Mouse (Mus musculus): Measurements from ENCODE around the gene Elf2.
"Not testable (repeated sequence)": the region's sequence is repeated elsewhere in the genome, so short reads cannot be mapped to it uniquely, and the experiment has no call there.

The Elf2 gene

DNA sequence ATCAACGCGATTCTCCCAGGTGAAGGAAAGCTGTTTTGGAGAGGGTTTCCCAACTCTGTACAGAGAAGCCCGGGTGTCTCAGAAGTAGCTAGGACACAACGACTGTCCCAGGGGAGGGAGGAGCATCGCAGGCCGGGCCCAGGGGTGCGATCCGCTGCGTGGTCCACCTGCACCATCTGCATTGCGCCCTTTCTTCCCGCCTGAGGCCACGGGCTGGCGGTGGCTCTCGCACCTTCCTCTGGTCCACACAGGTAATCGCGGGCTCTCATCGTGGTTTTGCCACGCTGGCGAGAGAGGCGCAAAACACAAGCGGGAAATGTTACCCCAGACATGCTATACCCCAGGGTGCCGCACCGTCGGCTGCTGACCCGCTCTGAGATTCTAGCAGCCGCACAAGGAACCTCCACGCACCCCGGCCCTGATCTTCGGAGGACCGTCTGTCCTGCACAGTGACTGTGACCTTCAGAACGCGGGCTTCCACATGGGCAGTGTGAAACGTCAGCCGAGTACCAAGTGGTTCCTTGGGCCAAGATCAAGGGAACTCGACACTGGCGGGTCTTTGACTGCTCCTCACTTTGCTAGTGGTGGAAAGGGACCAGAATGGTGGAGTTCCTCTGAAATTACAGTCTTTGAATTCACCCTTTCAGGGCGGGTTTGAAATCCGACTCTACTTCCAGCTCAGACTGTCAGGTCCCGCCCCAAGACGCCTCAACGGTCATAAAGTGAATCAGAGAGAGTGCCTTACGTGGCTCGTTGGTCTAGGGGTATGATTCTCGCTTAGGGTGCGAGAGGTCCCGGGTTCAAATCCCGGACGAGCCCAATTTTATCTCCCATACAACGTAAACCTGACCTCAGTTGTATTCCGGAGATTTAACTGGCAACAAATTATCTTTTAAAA, 18.4 kb upstream of the Elf2 start:
- peak in 1 of 2 experiments; percentile 32 for DNase-seq

- DNase-seq = peak in 1 of 2 experiments; percentile 51
Measured at GRCm38 (mm10) chr3:51358181-51358580, 17.7 kb upstream of the Elf2 start.

GRCm38 (mm10) chr3:51357624-51358023, 17.2 kb upstream of the Elf2 start:
- DNase-seq = no peak

- DNase-seq = no peak
Measured at GRCm38 (mm10) chr3:51357078-51357477, 16.6 kb upstream of the Elf2 start.

- not testable (repeated sequence) for DNase-seq
Measured at GRCm38 (mm10) chr3:51354956-51355355, 14.5 kb upstream of the Elf2 start.

DNA sequence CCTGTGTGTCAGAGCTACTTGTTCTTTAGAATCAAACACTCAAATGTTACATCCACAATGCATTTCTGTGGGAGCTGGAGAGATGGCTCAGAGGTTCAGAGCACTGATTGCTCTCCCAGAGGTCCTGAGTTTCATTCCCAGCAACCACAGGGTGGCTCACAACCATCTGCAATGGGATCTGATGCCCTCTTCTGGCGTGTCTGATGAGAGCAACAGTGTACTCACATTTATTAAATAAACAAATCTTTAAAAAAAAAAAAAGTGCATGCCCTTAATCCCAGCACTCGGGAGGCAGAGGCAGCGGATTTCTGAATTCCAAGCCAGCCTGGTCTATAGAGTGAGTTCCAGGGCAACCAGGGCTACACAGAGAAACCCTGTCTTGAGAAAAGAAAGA, 13.6 kb upstream of the Elf2 start:
- DNase-seq = no peak

- peak in 1 of 2 experiments; percentile 74 for DNase-seq
Measured at GRCm38 (mm10) chr3:51353325-51354033, 13.0 kb upstream of the Elf2 start.

- DNase-seq = no peak
Measured at GRCm38 (mm10) chr3:51350806-51351205, 10.3 kb upstream of the Elf2 start.

- DNase-seq = no peak
Measured at GRCm38 (mm10) chr3:51348646-51349238, 8.3 kb upstream of the Elf2 start.

GRCm38 (mm10) chr3:51345017-51345416, 4.6 kb upstream of the Elf2 start:
- not testable (repeated sequence) for DNase-seq

DNA sequence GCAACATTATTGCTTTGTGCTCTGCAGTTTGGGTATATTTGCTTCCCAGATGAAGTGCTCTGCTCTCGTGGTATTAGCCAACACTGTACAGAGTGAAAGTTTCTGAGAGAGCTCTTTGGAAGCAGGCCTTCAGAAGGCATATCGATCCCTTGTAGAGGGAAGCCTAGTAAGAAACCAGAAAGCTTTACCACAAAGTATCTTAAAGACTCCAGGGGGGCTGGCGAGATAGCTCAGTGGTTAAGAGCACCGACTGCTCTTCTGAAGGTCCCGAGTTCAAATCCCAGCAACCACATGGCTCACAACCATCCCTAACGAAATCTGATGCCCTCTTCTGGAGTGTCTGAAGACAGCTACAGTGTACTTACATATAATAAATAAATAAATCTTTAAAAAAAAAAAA, 3.7 kb upstream of the Elf2 start:
- not testable (repeated sequence) for DNase-seq

DNA sequence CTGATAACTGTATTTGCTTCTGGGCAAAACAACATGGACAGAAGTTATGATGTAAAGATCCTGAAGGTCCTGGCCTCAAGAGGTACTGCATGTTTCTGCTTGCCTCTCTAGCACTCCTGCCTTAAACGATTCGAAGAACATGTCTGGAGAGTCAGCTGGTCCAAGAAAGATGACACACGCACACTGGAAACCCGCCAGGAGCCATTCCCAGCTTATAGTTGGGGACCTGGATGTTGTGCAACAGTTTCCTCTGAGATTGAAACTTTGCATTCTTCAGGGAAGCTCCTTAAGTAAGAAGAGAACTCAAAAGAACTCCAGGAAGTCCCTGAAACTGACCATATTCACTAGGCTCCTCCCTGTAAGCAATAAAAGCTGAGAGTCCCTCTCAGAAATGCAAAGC, 2.8 kb upstream of the Elf2 start:
- no peak for DNase-seq

- no peak for DNase-seq
Measured at GRCm38 (mm10) chr3:51342152-51342551, 1.7 kb upstream of the Elf2 start.

- peak; percentile 85 for DNase-seq
Measured at GRCm38 (mm10) chr3:51341268-51342081, 1.0 kb upstream of the Elf2 start.

GRCm38 (mm10) chr3:51339734-51340551, 520 bp downstream of the Elf2 start:
- peak; percentile 36 to 38 for DNase-seq

DNA sequence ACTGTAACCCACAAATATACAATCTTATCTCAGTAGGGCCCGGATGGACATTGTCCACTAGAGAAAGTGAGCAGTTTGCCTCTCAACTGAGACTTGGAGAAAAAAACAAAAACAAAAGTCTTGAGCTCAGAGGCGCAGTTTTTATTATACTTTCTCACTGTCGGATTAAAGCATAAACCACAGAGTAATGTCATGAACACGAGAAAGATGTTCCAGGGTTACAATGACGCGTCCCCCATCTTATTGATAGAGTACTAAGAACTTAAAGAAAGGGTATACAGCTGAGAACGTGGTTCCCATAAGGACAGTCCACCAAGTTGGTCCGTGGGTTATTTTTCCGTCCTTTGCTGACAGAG, 1.1 kb downstream of the Elf2 start:
- no peak for DNase-seq

GRCm38 (mm10) chr3:51335378-51335777, 5.1 kb downstream of the Elf2 start:
- no peak for DNase-seq

GRCm38 (mm10) chr3:51333950-51334349, 6.5 kb downstream of the Elf2 start:
- no peak for DNase-seq

DNA sequence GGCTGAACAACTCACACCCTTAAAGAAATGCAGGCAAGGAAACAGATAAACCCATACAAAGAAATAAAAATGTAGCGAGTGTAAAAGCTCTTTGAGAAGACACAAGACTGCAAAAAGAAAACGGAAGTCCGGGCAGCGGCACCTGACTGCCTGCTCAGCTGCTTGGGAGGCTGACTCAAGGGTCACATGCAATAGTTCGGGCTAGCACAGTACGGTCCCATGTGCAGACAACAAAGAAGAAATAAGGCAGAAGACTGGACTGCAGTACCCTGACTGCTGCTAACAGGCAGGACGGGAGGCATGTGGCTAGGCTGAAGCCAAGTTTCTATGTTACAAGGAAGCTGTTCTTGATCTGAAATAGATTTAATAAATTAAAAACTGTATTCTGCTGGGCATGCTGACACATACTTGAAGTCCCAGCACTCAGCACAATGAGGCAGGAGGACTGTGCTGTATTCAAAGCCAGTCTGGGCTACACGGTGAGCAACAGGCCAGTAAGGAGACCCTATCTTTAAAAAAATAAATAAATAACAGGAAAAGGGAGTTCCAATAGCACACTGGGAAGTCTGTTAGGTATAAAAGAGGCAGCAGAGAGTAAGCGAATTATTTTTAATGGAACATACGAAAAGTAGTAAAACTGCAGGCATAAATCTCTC, 7.1 kb downstream of the Elf2 start:
- DNase-seq = peak; percentile 27 to 47

DNA sequence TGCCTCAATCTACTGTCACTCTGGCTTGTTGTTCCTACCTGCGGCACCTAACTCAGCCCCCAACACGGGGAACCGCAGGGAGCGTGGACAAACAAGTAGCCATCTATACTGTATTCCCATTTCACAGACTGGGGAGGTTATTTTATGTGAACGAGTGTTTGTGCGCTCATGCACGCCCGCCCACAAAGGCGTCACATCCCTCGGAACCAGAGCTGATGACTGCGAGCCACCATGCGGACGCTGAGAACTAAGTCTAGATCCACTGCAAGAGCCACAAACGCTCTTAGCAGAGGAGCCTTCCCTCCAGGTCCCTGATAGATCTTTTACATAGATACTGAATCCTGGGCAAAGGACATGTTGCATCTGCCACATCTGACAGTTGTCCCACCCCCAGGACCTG, 10.4 kb downstream of the Elf2 start:
- no peak for DNase-seq

DNA sequence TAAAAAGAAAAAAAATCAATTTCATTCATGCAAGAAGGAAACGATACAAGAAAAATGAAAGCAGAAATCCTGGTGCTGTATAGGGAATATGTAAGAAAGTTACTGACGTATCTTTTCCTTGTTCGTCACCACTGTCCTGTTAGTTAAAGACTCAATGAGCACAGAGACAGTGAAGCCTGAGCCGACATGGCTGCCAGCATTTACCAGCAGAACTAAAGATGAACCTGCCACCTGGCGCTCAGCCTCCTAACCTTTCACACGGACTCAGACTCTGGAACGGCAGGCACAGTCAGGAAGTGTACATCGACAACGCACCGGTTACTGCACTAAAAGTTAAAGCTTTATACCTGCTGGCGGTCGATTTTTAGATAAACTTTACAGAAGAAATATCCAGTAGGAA, 11.9 kb downstream of the Elf2 start:
- DNase-seq = peak; percentile 23 to 32

All from kidney, adult 8-10 months (tissue).